Mouse (Mus musculus): ENCODE data around the gene Sox18. TPM values are rescaled to one million over a fixed set of nuclear protein-coding genes. Genes with fewer than 3 reads are reported as not detected.

The Sox18 gene
- total RNA-seq, 2 experiments from 2014 or later = 10.9 to 11.2 TPM

DNA sequence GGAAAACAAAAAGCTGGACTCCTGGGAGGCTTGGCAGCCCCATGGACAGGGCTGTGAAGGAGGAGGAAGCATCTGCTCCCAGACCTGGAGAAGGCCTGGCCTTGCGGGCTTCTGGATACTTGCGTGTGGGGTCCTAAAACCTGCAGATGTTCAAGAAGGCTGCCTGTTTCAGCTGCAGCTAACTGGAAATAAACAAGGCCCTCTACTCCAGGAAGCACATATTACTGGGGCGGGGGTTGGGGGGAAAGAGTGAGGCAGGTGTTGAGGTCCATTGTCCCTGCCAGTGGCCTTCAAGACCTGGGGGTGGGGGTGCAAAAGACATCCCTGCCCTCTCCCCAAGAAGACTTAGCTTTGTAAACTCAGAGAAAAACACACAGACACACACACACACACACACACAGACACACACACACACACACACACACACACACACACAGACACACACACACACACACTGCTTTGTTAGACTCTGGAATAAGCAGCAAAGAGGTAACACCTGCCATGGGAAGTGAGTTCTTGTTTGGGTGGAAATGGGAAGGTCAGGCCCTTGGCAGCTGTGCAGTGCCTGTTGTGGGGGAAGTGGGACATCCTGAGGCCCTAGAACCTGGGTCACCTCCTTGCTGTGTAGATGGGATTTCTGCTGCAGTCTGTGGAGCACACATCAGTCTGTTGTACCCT, 8.7 kb downstream of the Sox18 start:
- Histone ChIP-seq H3K27ac (peak overlapping the region; percentile 32; the same call in 1 of the 2 replicates), H3K4me3 (no peak overlapping the region)
- DNase-seq (ENCODE audit: extremely low spot score in 1 of 2, low spot score in 2 of 2) = no peak
- intact Hi-C loops (cut with DNase I) = no loop called here
- no peak for TF ChIP-seq CTCF (IDR thresholded peaks at IDR 0.05)

DNA sequence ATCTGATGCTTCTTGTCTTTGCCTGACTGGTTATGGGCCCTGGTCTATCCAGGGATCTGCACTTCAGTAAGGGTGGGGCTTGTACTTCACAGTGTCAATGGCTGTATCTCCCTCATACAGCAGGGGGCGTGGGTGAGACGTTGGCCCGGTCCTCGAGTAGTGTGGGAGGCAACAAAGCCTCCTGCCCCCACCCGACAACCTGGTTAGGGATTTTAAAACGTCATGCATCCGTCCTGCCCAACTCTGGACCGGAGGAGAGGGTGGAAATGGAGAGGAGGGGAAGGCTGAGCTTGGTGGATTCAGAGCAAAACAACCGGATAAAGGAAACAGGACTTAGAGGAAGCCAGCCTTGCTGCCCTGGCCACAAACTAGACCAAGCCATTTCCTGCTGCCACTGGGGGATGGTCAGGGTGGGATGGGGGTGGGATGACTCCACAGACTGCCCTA, 11.8 kb downstream of the Sox18 start:
- no peak overlapping the region for H3K4me3 ChIP-seq
- peak; percentile 75 to 80 for DNase-seq (ENCODE audit: extremely low spot score in 1 of 2, low spot score in 2 of 2)
- intact Hi-C loops (cut with DNase I) = loop anchor here (1.0 to 5.0 kb wide), 2 partner anchors 19 to 48 kb away; no protein-coding TSS in a partner anchor
- peak overlapping the region; percentile 68 for H3K27ac ChIP-seq
- TF ChIP-seq CTCF (IDR thresholded peaks at IDR 0.05) = peak; percentile 69

DNA sequence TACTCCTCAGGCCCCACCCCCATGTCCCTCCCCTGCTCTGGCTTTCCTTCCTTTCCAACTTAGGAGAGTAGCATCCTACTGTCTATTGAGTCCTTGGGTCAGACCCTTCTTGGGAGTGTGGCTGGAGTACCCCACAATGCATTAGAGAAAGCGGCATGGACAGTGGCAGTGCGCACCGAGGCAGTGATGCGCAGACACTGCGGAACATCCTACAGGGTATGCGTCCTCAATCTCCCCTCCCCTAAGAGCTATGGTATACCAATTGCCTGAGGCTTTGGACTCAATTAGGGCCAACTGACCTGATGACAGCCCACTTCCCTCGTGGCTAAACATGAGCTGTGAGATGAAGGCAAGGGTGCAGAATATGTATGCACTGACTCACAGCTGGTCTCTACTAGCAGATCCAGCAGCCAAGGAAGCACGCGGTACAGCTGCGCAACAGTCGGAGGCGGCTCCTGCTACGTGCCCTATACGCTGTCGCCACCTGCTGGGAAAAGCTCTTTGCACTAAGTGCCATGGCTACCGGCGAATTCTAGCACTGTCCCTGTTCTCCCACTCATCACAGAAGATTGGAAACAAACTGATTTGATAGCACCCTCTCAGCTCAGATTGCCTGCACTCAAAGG, 12.4 kb downstream of the Sox18 start:
- peak overlapping the region; percentile 68 for H3K27ac ChIP-seq
- intact Hi-C loops (cut with DNase I) = loop anchor here (1.0 to 5.0 kb wide), 2 partner anchors 19 to 48 kb away; no protein-coding TSS in a partner anchor
- DNase-seq (ENCODE audit: extremely low spot score in 1 of 2, low spot score in 2 of 2) = peak; percentile 53 to 58
- TF ChIP-seq CTCF (IDR thresholded peaks at IDR 0.05) = no peak
- H3K4me3 ChIP-seq = no peak overlapping the region

DNA sequence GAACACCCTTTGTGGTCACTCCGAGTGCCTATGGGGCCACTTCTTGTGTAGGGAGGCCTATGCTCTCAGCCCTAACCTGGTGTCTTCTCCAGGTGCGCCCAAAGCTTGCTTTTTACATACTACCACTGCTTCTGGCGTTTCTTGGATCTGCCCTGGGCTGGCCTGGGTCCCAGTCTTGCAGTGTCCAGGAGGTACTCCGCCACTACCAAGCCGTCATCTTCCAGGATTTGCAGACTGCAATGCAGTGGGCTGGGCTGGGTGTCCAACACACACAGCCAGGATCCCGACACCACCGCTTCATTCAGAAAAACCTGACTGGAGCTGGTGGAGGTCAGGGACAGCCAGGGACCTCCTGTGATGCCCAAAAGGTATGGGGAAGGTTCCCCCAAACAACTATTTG, 12.9 kb downstream of the Sox18 start:
- TF ChIP-seq CTCF (IDR thresholded peaks at IDR 0.05) = no peak
- intact Hi-C loops (cut with DNase I) = loop anchor here (5.0 kb wide), 1 partner anchor 49 kb away; no protein-coding TSS in a partner anchor
- H3K27ac ChIP-seq = no peak overlapping the region
- H3K4me3 ChIP-seq = no peak overlapping the region
- no peak for DNase-seq (ENCODE audit: extremely low spot score in 1 of 2, low spot score in 2 of 2)

DNA sequence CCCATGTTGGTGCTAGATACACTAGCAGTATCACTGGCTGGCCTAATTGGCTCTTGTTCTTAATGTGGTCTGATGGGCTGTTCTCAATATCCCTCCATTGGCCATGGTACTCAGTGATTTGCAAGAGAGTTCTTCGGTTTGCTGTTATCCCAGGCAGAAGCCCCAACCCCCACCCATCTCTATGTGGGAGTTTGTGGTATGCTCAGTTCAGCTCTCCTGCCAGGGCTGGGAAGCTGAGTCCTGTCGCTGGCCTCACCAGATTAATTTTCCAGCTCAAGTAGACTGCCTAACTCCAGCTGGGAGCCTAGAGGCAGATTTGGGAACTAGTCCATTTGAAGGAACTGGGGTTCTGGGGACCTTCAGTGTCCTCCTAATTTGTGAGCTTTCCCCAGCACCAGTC, 14.0 kb downstream of the Sox18 start:
- no peak for DNase-seq (ENCODE audit: extremely low spot score in 1 of 2, low spot score in 2 of 2)
- Histone ChIP-seq H3K4me3 (no peak overlapping the region), H3K27ac (no peak overlapping the region)
- intact Hi-C loops (cut with DNase I) = loop anchor here (5.0 kb wide), 1 partner anchor 50 kb away; no protein-coding TSS in a partner anchor
- no peak; the same call in 1 of the 2 replicates for TF ChIP-seq CTCF (IDR thresholded peaks at IDR 0.05)

DNA sequence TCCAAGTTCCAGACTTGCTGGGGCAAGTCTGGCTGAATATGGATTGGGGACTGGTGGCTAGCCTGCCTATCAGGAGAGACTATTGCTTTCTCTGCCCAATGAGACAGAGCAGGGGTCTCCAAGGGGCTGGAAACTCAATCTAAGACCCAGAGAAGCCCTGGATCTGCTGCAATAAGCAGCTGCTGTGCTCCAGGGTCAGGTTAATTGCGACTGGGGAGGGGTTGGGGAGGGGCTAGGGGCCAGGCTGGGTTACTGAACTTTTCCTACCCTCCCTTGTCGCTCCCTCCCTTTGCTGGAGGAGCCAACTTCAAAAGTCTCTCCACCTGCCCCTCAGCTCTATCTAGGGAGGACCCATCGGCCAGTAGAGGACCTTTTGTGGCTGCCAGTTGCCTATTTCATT, 14.7 kb downstream of the Sox18 start, which contains the start of gene Gm29797:
Gene Gm29797 (plus strand): TSS at position 301 of the 400 bp plus-strand sequence.
- H3K27ac ChIP-seq = no peak within 1 kb of the TSS
- intact Hi-C loops (cut with DNase I) = loop anchor here (5.0 kb wide), 1 partner anchor 51 kb away; no protein-coding TSS in a partner anchor
- TF ChIP-seq CTCF (IDR thresholded peaks at IDR 0.05) = no peak
- H3K4me3 ChIP-seq = no peak within 1 kb of the TSS
- no peak for DNase-seq (ENCODE audit: extremely low spot score in 1 of 2, low spot score in 2 of 2)

DNA sequence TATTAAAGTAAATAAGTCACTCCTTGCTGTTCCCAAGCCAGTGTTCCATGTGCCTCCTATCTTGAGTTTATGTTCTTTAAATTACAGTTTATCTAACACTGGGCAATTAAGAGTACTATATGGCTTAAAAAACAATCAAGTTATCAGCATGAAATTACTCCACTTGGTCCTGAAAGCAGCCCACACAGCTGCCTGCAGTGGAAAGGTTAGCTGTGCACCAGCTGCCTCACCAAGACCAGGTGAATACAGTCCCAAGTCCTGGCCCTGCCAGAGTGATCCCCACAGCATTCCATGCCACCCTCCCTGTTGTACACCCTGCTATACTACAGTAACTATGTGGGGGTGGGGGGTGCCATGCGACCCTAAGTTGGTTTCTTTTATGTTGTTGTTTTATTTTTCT, 17.9 kb downstream of the Sox18 start:
- Histone ChIP-seq H3K27ac (no peak overlapping the region), H3K4me3 (no peak overlapping the region)
- DNase-seq (ENCODE audit: extremely low spot score in 1 of 2, low spot score in 2 of 2) = no peak
- no peak for TF ChIP-seq CTCF (IDR thresholded peaks at IDR 0.05)
- intact Hi-C loops (cut with DNase I) = no loop called here

DNA sequence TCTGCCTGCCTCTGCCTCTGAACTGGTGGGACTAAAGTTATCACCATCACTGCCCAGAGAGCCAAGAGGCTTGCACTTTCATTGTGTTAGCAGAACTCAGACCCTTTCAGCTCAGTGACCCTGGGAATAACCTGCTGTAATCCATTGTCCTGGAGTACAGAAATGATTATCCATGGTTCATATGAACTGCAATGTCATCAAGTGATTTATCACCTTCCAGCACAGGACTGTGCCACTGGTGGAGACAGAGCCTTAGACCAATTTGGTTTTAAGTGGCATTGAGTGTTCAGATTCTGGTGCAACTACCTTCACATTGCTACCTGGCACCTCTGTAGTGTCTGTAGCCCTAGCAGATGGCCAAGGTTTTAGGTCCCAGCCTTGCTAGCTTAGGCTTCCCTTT, 18.4 kb downstream of the Sox18 start:
- intact Hi-C loops (cut with DNase I) = no loop called here
- no peak for TF ChIP-seq CTCF (IDR thresholded peaks at IDR 0.05)

DNA sequence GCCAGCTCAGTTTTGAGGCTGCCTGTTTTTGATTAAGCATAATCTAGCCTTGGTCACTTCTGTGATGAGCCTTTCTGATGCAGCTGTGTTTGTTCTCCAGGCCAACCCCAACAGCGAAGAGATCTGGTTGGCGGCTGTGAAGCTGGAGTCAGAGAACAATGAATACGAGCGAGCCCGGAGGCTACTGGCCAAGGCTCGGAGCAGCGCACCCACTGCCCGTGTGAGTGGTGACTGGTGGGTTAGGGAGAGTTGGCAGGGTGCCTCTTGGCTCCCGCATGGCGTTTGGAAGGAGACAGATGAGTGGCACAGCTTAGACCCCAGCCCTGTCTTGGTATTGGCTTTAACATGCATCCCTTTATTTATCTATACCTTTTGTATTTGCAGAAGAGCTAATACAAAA, 22.5 kb downstream of the Sox18 start:
- Histone ChIP-seq H3K27ac (no peak overlapping the region), H3K4me3 (no peak overlapping the region)
- DNase-seq (ENCODE audit: extremely low spot score in 1 of 2, low spot score in 2 of 2) = no peak
- TF ChIP-seq CTCF (IDR thresholded peaks at IDR 0.05) = no peak
- intact Hi-C loops (cut with DNase I) = no loop called here

More for the DNA sequence above, 18.4 kb downstream of the Sox18 start:
- H3K4me3 ChIP-seq = no peak overlapping the region
- no peak for DNase-seq (ENCODE audit: extremely low spot score in 1 of 2, low spot score in 2 of 2)
- no peak overlapping the region for H3K27ac ChIP-seq

DNA sequence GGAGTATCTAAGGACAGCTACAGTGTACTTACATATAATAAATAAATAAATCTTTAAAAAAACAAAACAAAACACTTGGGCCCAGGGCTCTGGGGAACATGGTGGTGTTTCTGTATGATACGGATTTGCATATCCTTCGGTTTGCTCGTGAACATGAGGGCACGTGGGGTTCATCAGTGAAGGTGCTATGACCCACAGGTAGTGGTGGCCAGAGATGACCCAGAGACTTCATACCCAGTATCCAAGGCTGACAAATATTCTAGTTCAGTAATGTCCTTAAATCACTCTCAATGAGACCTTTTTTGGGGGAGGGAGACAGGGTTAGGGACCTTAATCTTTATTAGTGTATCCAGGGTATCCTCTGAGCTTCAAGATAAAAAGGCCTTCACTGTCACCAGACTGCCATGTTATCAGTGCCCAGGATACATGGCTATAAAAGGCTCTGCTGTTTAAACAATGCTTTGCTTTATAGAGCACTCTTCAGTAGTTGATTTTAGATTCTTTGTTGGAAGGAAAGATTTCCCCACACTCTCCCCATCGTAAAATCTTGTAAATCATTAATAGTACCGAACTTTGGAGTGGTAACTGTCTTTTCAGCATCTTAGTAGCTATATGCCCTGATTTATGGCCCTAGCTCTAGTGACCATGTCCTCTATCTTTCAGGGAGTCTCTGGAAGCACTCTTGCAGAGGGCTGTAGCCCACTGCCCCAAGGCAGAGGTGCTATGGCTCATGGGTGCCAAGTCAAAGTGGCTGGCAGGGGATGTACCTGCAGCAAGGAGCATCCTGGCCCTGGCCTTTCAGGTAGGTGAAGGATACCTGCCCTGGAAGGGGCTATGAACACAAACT, 24.6 kb downstream of the Sox18 start:
- Histone ChIP-seq H3K27ac (no peak overlapping the region), H3K4me3 (no peak overlapping the region)
- no peak for TF ChIP-seq CTCF (IDR thresholded peaks at IDR 0.05)
- DNase-seq (ENCODE audit: extremely low spot score in 1 of 2, low spot score in 2 of 2) = no peak
- intact Hi-C loops (cut with DNase I) = no loop called here

DNA sequence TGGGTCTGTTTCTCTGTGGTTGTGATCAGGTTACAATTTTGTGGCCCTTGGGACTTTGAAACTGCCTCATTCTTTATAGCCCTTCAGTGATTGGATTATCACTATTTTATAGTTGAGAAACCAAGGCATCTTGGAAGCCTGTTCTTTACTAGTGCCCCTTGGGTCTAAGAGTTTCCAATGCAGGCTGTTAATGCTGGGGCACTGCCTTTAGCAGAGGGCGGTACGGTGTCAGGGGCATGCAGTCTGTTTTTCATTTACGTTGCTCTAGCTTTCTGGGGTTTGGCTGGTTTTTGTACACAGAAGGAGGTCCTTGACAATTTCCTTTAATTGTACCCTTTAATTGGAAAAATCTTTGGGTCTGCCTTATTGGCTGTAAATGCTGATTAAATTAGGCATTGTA, 25.8 kb downstream of the Sox18 start:
- no peak overlapping the region for H3K27ac ChIP-seq
- DNase-seq (ENCODE audit: extremely low spot score in 1 of 2, low spot score in 2 of 2) = no peak
- no peak overlapping the region for H3K4me3 ChIP-seq
- TF ChIP-seq CTCF (IDR thresholded peaks at IDR 0.05) = no peak
- intact Hi-C loops (cut with DNase I) = no loop called here

DNA sequence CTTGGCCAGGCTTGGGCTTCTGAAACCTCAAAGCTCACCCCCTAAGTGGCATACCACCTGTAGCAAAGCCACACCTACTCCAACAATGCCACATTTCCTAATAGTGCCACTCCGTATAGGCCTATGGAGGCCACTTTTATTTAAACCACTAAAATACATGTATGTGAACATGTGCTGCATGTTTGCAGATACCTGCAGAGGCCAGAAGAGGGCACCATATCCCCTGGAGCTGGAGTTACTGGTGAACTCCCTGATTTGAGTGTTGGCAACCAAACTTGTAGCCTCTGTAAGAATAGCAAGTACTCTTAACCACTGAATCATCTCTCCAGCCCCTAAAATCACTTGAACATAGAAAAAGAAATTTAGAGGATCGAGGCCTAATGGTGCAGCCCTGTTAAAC, 27.1 kb downstream of the Sox18 start:
- DNase-seq (ENCODE audit: extremely low spot score in 1 of 2, low spot score in 2 of 2) = no peak
- Histone ChIP-seq H3K27ac (no peak overlapping the region), H3K4me3 (no peak overlapping the region)
- intact Hi-C loops (cut with DNase I) = no loop called here
- TF ChIP-seq CTCF (IDR thresholded peaks at IDR 0.05) = peak; percentile 69
